ENCODE assay signal across 8 mouse cellular contexts in the genomic region with DNA sequence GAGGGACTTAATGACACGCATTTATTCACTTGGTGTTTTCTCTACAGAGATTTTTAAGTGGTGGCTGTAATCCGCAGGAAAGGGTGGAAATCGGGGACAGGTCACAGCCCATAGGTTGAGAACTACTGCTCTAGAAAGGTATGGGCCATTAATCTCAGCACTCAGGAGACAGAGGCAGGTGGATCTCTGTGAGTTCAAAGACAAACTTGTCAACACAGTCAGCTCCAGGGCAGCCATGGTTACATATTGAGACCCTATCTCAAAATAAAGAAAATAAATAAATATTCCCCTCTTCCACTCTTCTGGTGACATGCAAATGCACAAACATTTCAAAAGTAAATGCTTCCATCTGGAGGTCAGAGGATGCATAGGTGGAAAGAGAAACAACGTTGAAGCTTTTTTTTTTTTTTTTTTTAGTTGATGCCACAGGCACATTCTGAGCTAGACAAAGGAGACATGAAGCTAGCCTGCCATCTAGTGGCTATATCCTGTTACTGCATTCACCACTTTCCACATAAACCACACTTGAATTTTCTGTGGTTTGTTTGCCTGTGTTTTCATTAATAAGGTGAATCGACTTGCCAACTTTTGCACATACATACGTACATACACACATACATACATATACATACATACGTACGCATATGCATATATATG. TPM values are rescaled to one million over a fixed set of nuclear protein-coding genes. Genes with fewer than 3 reads are reported as not detected.
DNase-seq lines count a peak whose midpoint lies in the region; ATAC-seq lines count a peak whose summit lies in the region.

No protein-coding gene starts in this region.

- no peaks in the 10 kb centered on the region for H3K36me3 ChIP-seq in embryonic facial prominence, embryonic 11.5 days (replicated peaks; ENCODE audit: control insufficient read depth, insufficient read depth, low read depth, low read length)

- no peaks in the 10 kb centered on the region for H3K27me3 ChIP-seq in embryonic facial prominence, embryonic 11.5 days (ENCODE audit: control insufficient read depth, insufficient read depth, low read length)

- ATAC-seq in embryonic facial prominence, embryonic 11.5 days (replicated peaks; ENCODE audit: insufficient number of reproducible peaks, low FRiP score, low TSS enrichment, low read depth), result no peak

- H3K4me1 ChIP-seq in embryonic facial prominence, embryonic 11.5 days (ENCODE audit: control insufficient read depth, insufficient read depth, low read length), result no peaks in the 10 kb centered on the region

- H3K9me3 ChIP-seq in embryonic facial prominence, embryonic 11.5 days (replicated peaks; ENCODE audit: control insufficient read depth, low read length), result no peaks in the 10 kb centered on the region

- H3K9ac ChIP-seq in embryonic facial prominence, embryonic 11.5 days (replicated peaks; ENCODE audit: low read length), result no peak overlapping the region

- H3K4me2 ChIP-seq in embryonic facial prominence, embryonic 11.5 days (ENCODE audit: low read depth, low read length), result no peak overlapping the region

- H3K27ac ChIP-seq in embryonic facial prominence, embryonic 11.5 days (replicated peaks; ENCODE audit: low read depth, low read length), result no peak overlapping the region

- WGBS in embryonic facial prominence, embryonic 11.5 days, result 39% methylated on average over 8 of the region's 8 CpGs

- no peak overlapping the region for H3K4me3 ChIP-seq in embryonic facial prominence, embryonic 11.5 days (ENCODE audit: low read depth, low read length)

- peak; percentile 35 to 83 for DNase-seq in adrenal gland, adult (ENCODE audit: inconsistent age in 2 of 2, low spot score in 1 of 2)
- DNase-seq in adrenal gland, adult 8-10 months, result no peak
- DNase-seq in right cerebral cortex, adult 18-20 months, result peak; percentile 43
- DNase-seq in right cerebral cortex, postnatal 25 days, result no peak
- DNase-seq in embryonic facial prominence, embryonic 11.5 days (ENCODE audit: low spot score), result peak; percentile 82
- peak; percentile 68 for DNase-seq in kidney, postnatal 14 days
- peak; percentile 76 for DNase-seq in lung, postnatal 10 days
- DNase-seq in right cerebral cortex, adult 2 months (ENCODE audit: low spot score in 2 of 2), result peak; percentile 65 to 72

RNA-seq across cellular contexts. Expression of a gene that starts 26.1 kb away (rescaled TPM):
- total RNA-seq in adrenal gland, adult 8-10 months (2022), result under 1 TPM in 2 of 4 experiments, not detected in 2; 0.55 to 0.66 TPM
- not detected in 2 replicates for polyA plus RNA-seq in embryonic facial prominence, embryonic 11.5 days (2014; fragmentation: Nextera tagmentation; extraction: Ambion mirVana)

RNA-seq across cellular contexts. Expression of a gene that starts 34.4 kb away (rescaled TPM):
- not detected for total RNA-seq in adrenal gland, adult 8-10 months (2022)
- polyA plus RNA-seq in embryonic facial prominence, embryonic 11.5 days (2014; fragmentation: Nextera tagmentation; extraction: Ambion mirVana), result not detected in 2 replicates

RNA-seq across cellular contexts. Expression of a gene that starts 45.1 kb away (rescaled TPM):
- total RNA-seq in adrenal gland, adult 8-10 months (2022), result 100 to 1,000 TPM in 1 of 4 experiments, 10 to 100 TPM in 3; 47.1 to 132 (median 70.1) TPM
- polyA plus RNA-seq in embryonic facial prominence, embryonic 11.5 days (2014; fragmentation: Nextera tagmentation; extraction: Ambion mirVana), result 30.0 and 30.6 TPM in 2 replicates

Comparison
In these comparisons a context has a peak if more than half of its experiments do, and no peak if none do; other contexts are left out.
1. DNase-seq: peak in adrenal gland, adult (2 of 2), right cerebral cortex, adult 18-20 months (single experiment), embryonic facial prominence, embryonic 11.5 days (single experiment), kidney, postnatal 14 days (single experiment), lung, postnatal 10 days (single experiment) and right cerebral cortex, adult 2 months (2 of 2); none in adrenal gland, adult 8-10 months (single experiment) and right cerebral cortex, postnatal 25 days (single experiment).